Mouse (Mus musculus) heart, embryonic 14.5 days (tissue): ENCODE measurements around the gene Abhd16a. TPM values are rescaled to one million over a fixed set of nuclear protein-coding genes. Genes with fewer than 3 reads are reported as not detected.

ENCODE experiments used
- ATAC-seq: fragments of 200-750 bp; cut with Nextera tagmentation; 2 replicates; pipeline ENCODE4 v1.8.0; 2017; ENCODE audit warnings: low read depth, moderate TSS enrichment; ENCODE audit not compliant: insufficient number of reproducible peaks, insufficient read depth, low FRiP score
- H3K27ac ChIP-seq, 2 experiments: fragments of 200-500 bp in 1 of 2; fragments of 300-500 bp in 1 of 2; sonication (generic) in 1 of 2; replicated peaks in 1 of 2; 2 replicates each; pipeline ENCODE4 v1.5.1; 2012 to 2014; ENCODE audit warnings: low read depth in 2 of 2, low read length in 2 of 2, control low read depth in 1 of 2, mild to moderate bottlenecking in 1 of 2, mixed read lengths in 1 of 2; ENCODE audit not compliant: control insufficient read depth in 1 of 2, insufficient read depth in 1 of 2
- H3K27me3 ChIP-seq: fragments of 300-500 bp; sonication (generic); 2 replicates; pipeline ENCODE4 v1.6.1; 2014; ENCODE audit warnings: mild to moderate bottlenecking, low read length, control low read depth; ENCODE audit not compliant: control insufficient read depth, insufficient read depth
- H3K36me3 ChIP-seq: fragments of 300-500 bp; sonication (generic); 2 replicates; pipeline ENCODE4 v1.6.1; 2014; ENCODE audit warnings: mild to moderate bottlenecking, control low read depth, low read length, mixed read lengths; ENCODE audit not compliant: control insufficient read depth, insufficient read depth
- H3K4me1 ChIP-seq, 2 experiments: fragments of 200-500 bp in 1 of 2; fragments of 300-500 bp in 1 of 2; sonication (generic) in 1 of 2; 2 replicates each; pipeline ENCODE4 v1.6.1; 2012 to 2014; ENCODE audit warnings: low read length in 2 of 2, control low read depth in 1 of 2, mixed read lengths in 1 of 2; ENCODE audit not compliant: control insufficient read depth in 2 of 2, insufficient read depth in 2 of 2
- H3K4me2 ChIP-seq: fragments of 300-500 bp; sonication (generic); 2 replicates; pipeline ENCODE4 v1.6.1; 2014; ENCODE audit warnings: mild to moderate bottlenecking, low read length
- H3K4me3 ChIP-seq, 2 experiments: fragments of 200-500 bp in 1 of 2; fragments of 300-500 bp in 1 of 2; sonication (generic) in 1 of 2; 2 replicates each; pipeline ENCODE4 v1.5.1; 2012 to 2014; ENCODE audit warnings: low read length in 2 of 2, mild to moderate bottlenecking in 2 of 2, control low read depth in 1 of 2, low read depth in 1 of 2, moderate library complexity in 1 of 2; ENCODE audit not compliant: control insufficient read depth in 1 of 2, insufficient read depth in 1 of 2
- H3K9ac ChIP-seq: fragments of 300-500 bp; sonication (generic); 2 replicates; pipeline ENCODE4 v1.6.1; 2014; ENCODE audit warnings: mild to moderate bottlenecking, low read length
- H3K9me3 ChIP-seq: fragments of 300-500 bp; sonication (generic); 2 replicates; pipeline ENCODE4 v1.6.1; 2016; ENCODE audit warnings: low read length, control low read depth; ENCODE audit not compliant: control insufficient read depth
- WGBS: fragments of 180-500 bp; shearing (Covaris S2); extraction: QIAGEN DNeasy Blood & Tissue Kit; methylation state at CpG from one replicate; pipeline ENCODE4 v1.1.7; 2014; 5-methylcytosine and 5-hydroxymethylcytosine counted together
- polyA plus RNA-seq: library from polyadenylated mRNA; unstranded; fragments of >200 nt; fragmentation: Nextera tagmentation; extraction: Ambion mirVana; gene quantifications from 2 replicates; pipeline ENCODE4 v1.2.1, GENCODE M21; 2014

The Abhd16a gene
- polyA plus RNA-seq, 1 experiment from 2014 or later, result 64.5 TPM

DNA sequence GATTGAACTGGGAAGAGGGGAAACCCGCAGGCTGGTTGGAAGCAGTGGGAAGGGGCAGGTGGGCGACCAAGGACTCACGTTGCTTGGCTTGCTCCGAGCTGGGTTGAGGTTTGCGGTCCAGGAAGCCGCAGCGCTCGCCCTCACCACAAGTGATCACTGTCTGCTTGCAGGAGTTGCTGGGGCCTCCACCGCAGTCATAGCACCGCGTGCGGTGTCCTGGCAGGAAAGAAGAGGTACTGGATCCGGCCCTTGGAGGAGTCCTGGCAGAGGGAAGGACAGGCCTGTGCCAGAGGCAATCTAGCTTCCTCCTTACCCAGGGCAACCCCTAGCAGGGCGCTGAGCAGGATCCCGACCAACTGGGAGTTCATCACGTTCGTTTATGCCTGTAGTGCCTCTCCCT lies 15.0 kb upstream of the Abhd16a start:
- ATAC-seq, result no peak
- WGBS, result 47% methylated on average over 17 of the region's 17 CpGs
- H3K9ac ChIP-seq, result no peak overlapping the region

DNA sequence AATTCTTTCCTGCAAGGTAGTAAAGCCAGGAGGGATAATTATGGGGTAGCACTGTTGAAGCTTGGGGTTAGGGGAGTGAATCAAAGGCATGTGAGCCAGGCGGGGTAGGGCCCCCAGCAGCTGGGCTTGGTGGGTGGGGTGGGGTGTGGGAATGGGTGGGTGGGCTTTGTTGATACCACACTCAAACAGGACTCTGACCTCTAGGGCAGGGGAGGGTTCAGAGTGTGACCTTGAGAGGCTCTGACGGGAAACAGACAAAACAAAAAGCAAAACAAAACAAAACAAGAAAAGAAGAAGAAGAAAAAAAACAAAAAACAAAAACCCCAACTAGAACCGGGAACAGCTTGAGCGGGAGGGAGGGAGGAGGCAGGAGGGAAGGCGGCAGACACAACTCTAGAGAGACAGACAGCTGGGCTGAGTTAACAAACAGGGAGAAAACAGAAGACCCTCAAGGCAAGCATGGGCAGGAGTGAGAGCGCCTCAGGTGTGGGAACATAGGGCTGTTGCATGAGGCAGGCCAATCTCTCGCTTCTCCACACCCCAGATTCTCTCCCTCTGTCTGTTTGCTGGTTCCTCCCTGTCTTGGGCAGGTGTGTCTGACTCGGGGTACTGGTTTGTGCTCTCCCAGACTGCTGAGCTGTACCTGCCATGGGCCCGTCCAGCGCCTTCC lies 12.4 kb upstream of the Abhd16a start, which contains the start of gene Ly6g6e:
Gene Ly6g6e, plus strand, starts transcription at position 396 of the 670 bp plus-strand sequence.
- 0 out of 2 replicates have a peak, but pooled peaks cover 4% of the 10 kb centered on the region for H3K27me3 ChIP-seq
- H3K36me3 ChIP-seq, result no peaks in the 10 kb centered on the region
- H3K4me2 ChIP-seq, result peak within 1 kb of the TSS; percentile 69
- H3K9me3 ChIP-seq, result no peaks in the 10 kb centered on the region
- H3K4me3 ChIP-seq, result peak within 1 kb of the TSS; percentile 30 to 34
- peaks cover 15 to 20% of the 10 kb centered on the region in 2 experiments for H3K4me1 ChIP-seq
- H3K27ac ChIP-seq, result peak within 1 kb of the TSS in 1 of 2 experiments; percentile 59; a peak in 2 of 4 replicates
- ATAC-seq, result no peak
- H3K9ac ChIP-seq, result peak within 1 kb of the TSS; percentile 75
- 42% methylated on average over 10 of the region's 10 CpGs for WGBS

More for the DNA sequence above, 15.0 kb upstream of the Abhd16a start:
- H3K27ac ChIP-seq, result no peak overlapping the region
- H3K36me3 ChIP-seq, result no peaks in the 10 kb centered on the region
- no peaks in the 10 kb centered on the region for H3K9me3 ChIP-seq
- H3K27me3 ChIP-seq, result no peaks in the 10 kb centered on the region
- H3K4me2 ChIP-seq, result no peak overlapping the region
- no peak overlapping the region for H3K4me3 ChIP-seq
- H3K4me1 ChIP-seq, result peaks cover 3 to 11% of the 10 kb centered on the region in 2 experiments; a peak in 3 of 4 replicates

DNA sequence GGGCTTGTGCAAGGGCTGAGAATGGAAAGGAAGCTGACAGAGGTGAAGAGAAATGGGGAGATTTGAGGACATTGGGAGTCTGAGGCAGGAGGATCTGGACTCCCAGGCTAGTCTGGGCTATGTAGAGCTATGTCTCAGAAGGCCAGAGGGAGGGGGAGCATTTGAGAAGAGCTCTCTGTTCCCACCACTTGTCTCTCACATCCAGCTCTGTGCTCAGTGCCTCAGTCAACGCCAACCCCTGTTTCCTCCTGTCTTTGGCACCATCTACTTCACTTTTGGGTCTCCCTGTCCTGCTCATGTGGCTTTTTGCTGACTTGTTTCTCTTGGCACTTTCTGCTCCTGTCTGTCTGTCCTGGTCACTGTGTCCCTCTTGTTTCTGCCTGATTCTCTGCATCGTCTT lies 11.8 kb upstream of the Abhd16a start:
- 43% methylated on average over 2 of the region's 2 CpGs for WGBS
- H3K4me2 ChIP-seq, result peak overlapping the region; percentile 69
- H3K27ac ChIP-seq, result peak overlapping the region in 1 of 2 experiments; percentile 59; a peak in 2 of 4 replicates
- peaks cover 15 to 20% of the 10 kb centered on the region in 2 experiments for H3K4me1 ChIP-seq
- ATAC-seq, result no peak
- H3K4me3 ChIP-seq, result peak overlapping the region; percentile 30 to 34; a peak in 3 of 4 replicates
- H3K9ac ChIP-seq, result peak overlapping the region; percentile 75
- no peaks in the 10 kb centered on the region for H3K9me3 ChIP-seq
- no peaks in the 10 kb centered on the region for H3K36me3 ChIP-seq
- 0 out of 2 replicates have a peak, but pooled peaks cover 4% of the 10 kb centered on the region for H3K27me3 ChIP-seq

DNA sequence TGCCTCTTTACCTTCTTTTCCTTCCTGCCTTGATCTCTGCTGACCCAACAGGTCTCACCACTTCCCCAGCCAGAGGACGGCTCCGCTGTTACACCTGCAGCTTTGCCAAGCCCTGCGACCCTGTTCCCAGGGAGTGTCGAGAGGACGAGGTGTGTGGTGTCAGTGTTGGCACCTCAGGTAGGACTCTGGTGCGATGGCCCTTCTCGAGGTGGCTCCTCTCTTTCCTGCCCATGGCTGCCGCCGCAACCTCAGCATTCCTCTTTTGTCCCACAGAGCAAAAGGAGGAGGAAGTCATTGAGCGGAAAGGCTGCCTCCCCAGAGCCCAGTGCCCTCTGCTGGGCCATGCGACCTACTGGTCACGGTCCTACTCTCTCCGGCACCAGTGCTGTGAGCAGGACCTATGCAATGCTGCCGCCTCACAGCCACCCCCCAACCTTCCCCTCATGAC lies 11.3 kb upstream of the Abhd16a start, which contains the start of gene Ly6g6d:
Gene Ly6g6d, minus strand, starts transcription at position 280 of the 448 bp plus-strand sequence.
- H3K27me3 ChIP-seq, result 0 out of 2 replicates have a peak, but pooled peaks cover 4% of the 10 kb centered on the region
- H3K27ac ChIP-seq, result peak within 1 kb of the TSS in 1 of 2 experiments; percentile 59; a peak in 2 of 4 replicates
- 13% methylated on average over 14 of the region's 14 CpGs for WGBS
- peak within 1 kb of the TSS; percentile 75 for H3K9ac ChIP-seq
- peak; percentile 70; the same call in 1 of the 2 replicates for ATAC-seq
- peak within 1 kb of the TSS; percentile 30 to 34 for H3K4me3 ChIP-seq
- H3K9me3 ChIP-seq, result no peaks in the 10 kb centered on the region
- H3K4me2 ChIP-seq, result peak within 1 kb of the TSS; percentile 69
- no peaks in the 10 kb centered on the region for H3K36me3 ChIP-seq
- peaks cover 15 to 20% of the 10 kb centered on the region in 2 experiments for H3K4me1 ChIP-seq

DNA sequence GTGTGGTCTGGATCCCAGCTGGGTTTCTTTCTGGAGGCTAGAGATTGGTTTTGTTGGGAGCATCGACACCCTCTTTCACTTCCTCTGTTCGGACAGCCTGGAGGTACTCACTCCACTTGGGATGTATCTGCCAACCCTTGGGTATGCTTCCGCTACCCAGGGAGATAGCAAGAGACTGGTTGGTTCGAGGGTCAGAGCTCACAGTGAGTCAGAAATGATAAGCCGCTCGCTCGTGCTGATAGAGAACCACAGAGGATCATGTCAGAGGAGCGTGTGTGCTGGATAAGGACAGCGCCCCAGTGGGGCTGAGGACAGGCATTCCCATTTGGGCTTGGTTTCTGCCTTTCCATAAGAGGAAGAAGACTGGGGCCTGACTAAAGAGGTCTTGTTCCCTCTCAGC lies 9.3 kb upstream of the Abhd16a start:
- peak overlapping the region; percentile 40; the same call in 1 of the 2 replicates for H3K9ac ChIP-seq
- 0 out of 2 replicates have a peak, but pooled peaks have one; percentile 12 for ATAC-seq
- 0 out of 2 replicates have a peak, but pooled peaks cover 4% of the 10 kb centered on the region for H3K27me3 ChIP-seq
- H3K4me1 ChIP-seq, result peaks cover 15 to 20% of the 10 kb centered on the region in 2 experiments
- peak overlapping the region; percentile 56 for H3K4me2 ChIP-seq
- WGBS, result 2% methylated on average over 9 of the region's 9 CpGs
- H3K9me3 ChIP-seq, result no peaks in the 10 kb centered on the region
- 0 out of 4 replicates have a peak overlapping the region, but pooled peaks of 1 of the 2 experiments have one; percentile 1 for H3K27ac ChIP-seq
- no peaks in the 10 kb centered on the region for H3K36me3 ChIP-seq
- H3K4me3 ChIP-seq, result peak overlapping the region; percentile 8 to 16; a peak in 2 of 4 replicates

DNA sequence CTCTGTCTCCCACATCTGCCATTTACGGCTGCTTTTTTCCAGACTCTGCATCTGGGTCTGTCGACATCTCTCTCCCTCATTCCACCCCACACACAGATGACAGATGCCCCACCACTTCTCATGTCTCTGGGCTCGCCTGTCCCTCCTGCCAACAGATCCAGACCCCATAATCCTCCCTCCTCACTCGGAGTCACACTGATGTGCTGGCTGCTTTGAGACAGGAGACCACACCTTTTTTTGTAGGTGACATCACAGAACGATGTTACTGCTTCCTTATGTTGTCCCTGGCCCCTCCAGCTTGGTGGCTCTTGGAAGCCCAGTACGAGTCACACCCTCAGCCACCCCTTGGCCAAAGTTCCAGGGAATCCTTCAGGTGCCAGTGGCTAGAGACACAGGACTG lies 8.8 kb upstream of the Abhd16a start:
- Histone ChIP-seq H3K36me3 (no peaks in the 10 kb centered on the region), H3K4me1 (peaks cover 15 to 20% of the 10 kb centered on the region in 2 experiments), H3K4me3 (no peak overlapping the region), H3K27ac (0 out of 4 replicates have a peak overlapping the region, but pooled peaks of 1 of the 2 experiments have one; percentile 1), H3K9ac (peak overlapping the region; percentile 40; the same call in 1 of the 2 replicates), H3K27me3 (0 out of 2 replicates have a peak, but pooled peaks cover 4% of the 10 kb centered on the region), H3K4me2 (peak overlapping the region; percentile 56), H3K9me3 (no peaks in the 10 kb centered on the region)
- ATAC-seq, result no peak
- 27% methylated on average over 6 of the region's 6 CpGs for WGBS

DNA sequence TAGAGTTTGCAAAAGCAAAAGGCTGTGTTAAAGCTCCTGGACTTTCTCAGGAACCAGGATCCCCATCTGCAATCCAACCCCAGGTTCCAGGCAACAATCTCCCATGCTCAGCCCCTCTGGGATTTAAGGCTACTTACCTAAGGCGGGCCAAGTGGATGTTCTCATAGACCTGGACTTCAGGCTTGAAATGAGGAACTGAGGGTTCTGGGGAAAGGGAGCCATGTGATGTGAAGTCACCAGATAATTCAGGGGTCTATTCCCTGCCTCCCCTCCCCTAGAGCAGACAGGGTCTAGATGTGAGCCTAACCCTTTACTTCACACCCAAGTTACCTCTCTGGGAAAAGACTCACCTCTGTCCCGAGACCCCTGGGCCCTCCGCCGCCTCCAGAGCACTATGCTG lies 8.4 kb upstream of the Abhd16a start:
- Histone ChIP-seq H3K4me2 (no peak overlapping the region), H3K36me3 (no peaks in the 10 kb centered on the region), H3K4me3 (no peak overlapping the region), H3K9ac (peak overlapping the region; percentile 40; the same call in 1 of the 2 replicates), H3K27ac (no peak overlapping the region), H3K27me3 (0 out of 2 replicates have a peak, but pooled peaks cover 4% of the 10 kb centered on the region), H3K4me1 (peaks cover 15 to 20% of the 10 kb centered on the region in 2 experiments), H3K9me3 (no peaks in the 10 kb centered on the region)
- no peak for ATAC-seq
- WGBS, result 87% methylated on average over 4 of the region's 4 CpGs
